Mouse (Mus musculus) lung, postnatal 14 days (tissue): ENCODE data around the gene Vmn1r37.
"Not testable (repeated sequence)": the region's sequence is repeated elsewhere in the genome, so short reads cannot be mapped to it uniquely, and the experiment has no call there.

Experiments
- DNase-seq: peaks from one replicate; pipeline ENCODE4 v3.0.0; 2021

The Vmn1r37 gene

DNA sequence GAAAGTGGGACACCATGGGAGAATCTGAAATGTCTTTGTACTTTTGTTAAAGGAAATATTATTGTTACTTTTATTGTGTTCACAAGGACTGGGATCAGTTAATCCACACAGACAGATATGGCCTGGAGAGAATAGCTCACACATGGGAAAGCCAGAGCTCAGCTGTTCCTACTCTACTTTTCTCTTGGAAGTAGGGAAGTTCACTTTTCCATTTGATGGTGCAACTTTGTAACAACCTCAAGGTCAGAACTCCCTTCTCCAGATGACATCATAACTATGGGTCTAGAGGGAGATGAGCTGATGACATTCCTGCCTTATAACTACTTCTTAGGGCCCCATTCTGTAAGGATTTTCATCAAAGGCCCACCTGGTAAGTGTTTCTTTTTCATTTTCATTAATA is at the start of gene Vmn1r37:
TSS of gene Vmn1r37 (plus strand) at position 301 of the 400 bp plus-strand sequence.
- DNase-seq, result not testable (repeated sequence)

DNA sequence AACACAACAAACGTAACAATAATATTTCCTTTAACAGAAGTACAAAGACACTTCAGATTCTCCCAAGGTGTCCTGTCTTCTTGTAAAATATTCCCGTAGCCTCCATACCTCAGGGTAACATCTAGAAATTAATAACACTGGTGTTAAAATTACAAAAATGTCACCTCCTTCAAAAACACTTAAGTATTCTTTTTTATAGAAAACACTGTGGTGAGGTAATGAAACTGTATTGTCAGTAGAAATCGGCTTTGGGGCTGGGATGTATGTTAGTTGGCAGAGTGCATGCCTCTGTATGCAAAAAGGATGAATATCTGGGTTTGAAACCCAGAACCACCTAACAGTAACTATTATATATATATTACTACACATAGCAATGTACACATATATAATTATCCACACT is 43.4 kb upstream of the Vmn1r37 start, which contains the start of gene Vmn1r35:
TSS of gene Vmn1r35 (minus strand) at position 101 of the 400 bp plus-strand sequence.
- no peak for DNase-seq

DNA sequence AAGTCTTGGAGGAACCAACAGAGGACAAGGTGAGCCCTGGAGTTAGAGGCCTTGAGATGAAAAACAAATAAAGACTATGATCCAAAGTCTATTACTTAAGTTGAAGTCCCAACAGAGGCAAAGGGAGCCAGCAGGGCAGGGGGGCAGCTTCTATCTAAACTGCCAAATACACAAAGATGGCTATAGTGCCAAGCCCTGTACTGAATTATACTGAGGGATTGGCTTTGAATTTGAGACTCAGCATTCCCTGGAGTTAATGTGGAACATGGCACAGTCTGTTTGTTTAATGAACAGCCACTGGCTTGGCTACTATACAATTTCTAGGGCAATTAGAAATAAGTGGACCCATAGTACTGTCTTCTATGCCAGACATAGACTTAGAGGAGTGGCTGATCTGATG is 20.3 kb upstream of the Vmn1r37 start:
- DNase-seq, result no peak

DNA sequence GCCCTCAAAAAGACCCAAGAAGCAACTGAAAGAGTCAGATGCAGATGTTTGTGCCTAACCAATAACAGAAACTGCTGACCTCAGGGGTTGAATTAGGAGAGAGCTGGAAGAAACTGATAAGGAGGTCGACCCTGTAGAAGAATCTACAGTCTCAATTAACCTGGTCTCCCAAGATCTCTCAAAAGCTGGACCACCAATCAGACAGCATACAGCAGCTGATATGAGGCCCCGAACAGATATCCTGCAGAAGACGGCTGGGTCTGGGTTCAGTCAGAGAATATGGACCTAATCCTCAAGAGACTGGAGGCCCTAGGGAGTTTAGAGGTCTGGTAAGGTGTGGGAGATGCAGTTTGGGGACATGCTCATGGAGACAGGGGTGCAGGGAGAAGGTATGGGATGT is 15.3 kb upstream of the Vmn1r37 start:
- no peak for DNase-seq

DNA sequence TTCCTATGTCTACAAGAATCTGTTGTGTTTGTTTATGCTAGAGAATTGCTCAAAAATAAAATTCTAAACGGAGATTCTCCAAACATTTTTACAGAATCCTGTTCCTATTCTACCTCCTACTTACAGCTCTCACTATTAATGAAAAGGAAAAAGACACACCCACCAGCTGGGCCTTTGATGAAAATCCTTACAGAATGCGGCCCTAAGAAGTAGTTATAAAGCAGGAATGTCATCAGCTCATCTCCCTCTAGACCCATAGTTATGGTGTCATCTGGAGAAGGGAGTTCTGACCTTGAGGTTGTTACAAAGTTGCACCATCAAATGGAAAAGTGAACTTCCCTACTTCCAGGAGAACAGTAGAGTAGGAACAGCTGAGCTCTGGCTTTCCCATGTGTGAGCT is 10.1 kb upstream of the Vmn1r37 start, which contains the start of gene Vmn1r36:
TSS of gene Vmn1r36 (minus strand) at position 101 of the 400 bp plus-strand sequence.
- not testable (repeated sequence) for DNase-seq

DNA sequence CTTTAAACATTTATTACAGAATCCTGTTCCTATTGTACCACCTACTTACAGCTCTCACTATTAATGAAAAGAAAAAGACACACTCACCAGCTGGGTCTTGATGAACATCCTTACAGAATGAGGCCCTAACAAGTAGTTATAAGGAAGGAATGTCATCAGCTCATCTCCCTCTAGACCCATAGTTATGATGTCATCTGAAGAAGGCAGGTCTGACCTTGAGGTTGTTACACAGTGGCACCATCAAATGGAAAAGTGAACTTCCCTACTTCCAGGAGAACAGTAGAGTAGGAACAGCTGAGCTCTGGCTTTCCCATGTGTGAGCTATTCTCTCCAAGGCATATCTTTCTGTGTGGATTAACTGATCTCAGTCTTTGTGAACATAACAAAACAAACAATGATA is 53.3 kb downstream of the Vmn1r37 start, which contains the start of gene Vmn1r38:
TSS of gene Vmn1r38 (minus strand) at position 101 of the 400 bp plus-strand sequence.
- not testable (repeated sequence) for DNase-seq
